Comparison of ENCODE assay signal across 10 mouse cellular contexts in the genomic region with DNA sequence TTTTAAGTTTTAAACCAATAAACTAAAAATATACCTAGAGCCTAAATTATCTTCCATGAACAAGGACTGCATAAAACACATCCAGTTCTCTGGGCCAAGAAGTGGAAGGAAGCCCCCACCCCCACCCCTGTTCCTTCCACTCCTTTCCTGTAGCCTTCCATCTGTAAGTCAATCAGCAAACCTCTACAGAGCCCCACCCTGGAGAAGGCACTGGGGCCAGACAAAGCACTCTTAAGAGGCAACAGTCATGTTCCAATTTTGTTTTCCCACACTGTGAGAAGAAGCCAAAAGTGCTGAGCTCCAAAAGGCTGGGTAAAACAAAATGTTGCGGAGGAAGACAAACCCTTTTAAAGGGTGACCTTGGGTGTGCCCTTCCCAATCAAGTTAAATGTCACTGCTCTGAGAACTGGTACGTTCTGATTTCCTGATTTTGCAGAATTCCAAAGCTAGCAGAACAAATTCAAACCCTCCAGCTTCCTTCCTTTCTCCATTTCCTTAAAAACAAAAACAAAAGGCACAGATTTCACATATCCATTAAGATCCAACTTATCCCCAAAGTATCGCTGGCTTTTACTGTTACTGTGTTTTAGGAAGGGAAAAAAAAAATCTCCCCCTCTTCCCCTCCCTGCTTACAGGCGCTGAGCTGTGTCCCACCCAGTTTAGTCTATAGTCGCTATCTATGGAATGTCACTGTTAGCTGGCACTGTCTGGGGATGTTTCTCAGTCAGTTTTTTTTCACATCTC.
A peak's percentile ranks its signal among the peaks of the same experiment; 100 is the strongest.
DNase-seq lines count a peak whose midpoint lies in the region; ATAC-seq and TF ChIP-seq lines count a peak whose summit lies in the region.
"Had no signal": no experiment of that assay in that cellular context is flagged by ENCODE, and none has a peak within 500 bp of the region (broad histone marks: within the 10 kb centered on the region; RNA-seq: fewer than 3 reads in every experiment).

No protein-coding gene starts in this region.

- peaks cover 3% of the 10 kb centered on the region; the same call in 1 of the 2 replicates for H3K79me2 ChIP-seq in liver, adult 2 months (ENCODE audit: control insufficient read depth, insufficient read depth, low read length)

- H3K27ac ChIP-seq in liver, adult 2 months (replicated peaks; ENCODE audit: insufficient read depth, low read depth, low read length), result peak overlapping the region; percentile 54
- H3K27ac ChIP-seq in embryonic facial prominence, embryonic 10.5 days (replicated peaks), result peak overlapping the region; percentile 27
- H3K27ac ChIP-seq in stomach, embryonic 14.5 days (ENCODE audit: low read length), result peak overlapping the region; percentile 36; the same call in 1 of the 2 replicates

- 76% methylated on average over 5 of the region's 5 CpGs for WGBS in liver, adult 2 months
- 63% methylated on average over 5 of the region's 5 CpGs for WGBS in embryonic facial prominence, embryonic 10.5 days
- WGBS in stomach, embryonic 14.5 days, result 34% methylated on average over 5 of the region's 5 CpGs

- H3K9ac ChIP-seq in liver, adult 2 months (ENCODE audit: low read depth, low read length), result no peak overlapping the region
- H3K9ac ChIP-seq in stomach, embryonic 14.5 days (replicated peaks; ENCODE audit: low read depth, low read length), result no peak overlapping the region

- H3K4me3 ChIP-seq in liver, adult 2 months (ENCODE audit: insufficient read depth, low read depth, low read length), result no peak overlapping the region
- H3K4me3 ChIP-seq in embryonic facial prominence, embryonic 10.5 days, result no peak overlapping the region
- H3K4me3 ChIP-seq in stomach, embryonic 14.5 days (ENCODE audit: low read depth, low read length), result no peak overlapping the region

- no peaks in the 10 kb centered on the region for H3K9me3 ChIP-seq in embryonic facial prominence, embryonic 10.5 days
- no peaks in the 10 kb centered on the region for H3K9me3 ChIP-seq in stomach, embryonic 14.5 days (ENCODE audit: control insufficient read depth, low read depth, low read length)

- no peaks in the 10 kb centered on the region for H3K27me3 ChIP-seq in liver, adult 2 months (ENCODE audit: control insufficient read depth, insufficient read depth, low read length)
- no peaks in the 10 kb centered on the region for H3K27me3 ChIP-seq in embryonic facial prominence, embryonic 10.5 days (replicated peaks; ENCODE audit: low read depth, poor library complexity, severe bottlenecking)
- no peaks in the 10 kb centered on the region for H3K27me3 ChIP-seq in stomach, embryonic 14.5 days (ENCODE audit: control insufficient read depth, insufficient read depth, low read length)

- no peaks in the 10 kb centered on the region for H3K36me3 ChIP-seq in liver, adult 2 months (ENCODE audit: control insufficient read depth, insufficient read depth, low read length)
- H3K36me3 ChIP-seq in embryonic facial prominence, embryonic 10.5 days (replicated peaks), result peaks cover 9% of the 10 kb centered on the region; the same call in 1 of the 2 replicates
- H3K36me3 ChIP-seq in stomach, embryonic 14.5 days (ENCODE audit: control insufficient read depth, insufficient read depth, low read length), result no peaks in the 10 kb centered on the region

- no peak overlapping the region for H3K4me2 ChIP-seq in stomach, embryonic 14.5 days (replicated peaks; ENCODE audit: low read depth, low read length)

- DNase-seq in heart, adult 11 months, result peak; percentile 94
- DNase-seq in heart, postnatal 4 days, result no peak
- DNase-seq in liver, adult 2 months (ENCODE audit: extremely low read depth, low read depth, low spot score), result peak; percentile 14
- no peak for DNase-seq in liver
- no peak for DNase-seq in embryonic facial prominence, embryonic 10.5 days (ENCODE audit: low spot score)
- DNase-seq in urinary bladder, postnatal 10 days (ENCODE audit: low spot score), result no peak
- DNase-seq: gastrocnemius, postnatal 14 days had no signal

- H3K4me1 ChIP-seq in liver, adult 2 months (ENCODE audit: control insufficient read depth, insufficient read depth, low read length), result peaks cover 5% of the 10 kb centered on the region
- H3K4me1 ChIP-seq in embryonic facial prominence, embryonic 10.5 days, result peaks cover 94% of the 10 kb centered on the region
- peaks cover 77% of the 10 kb centered on the region for H3K4me1 ChIP-seq in stomach, embryonic 14.5 days (ENCODE audit: control insufficient read depth, insufficient read depth, low read length)

- TF ChIP-seq CTCF in liver, adult 2 months (IDR thresholded peaks at IDR 0.05; ENCODE audit: low read depth, low read length), result no peak

- no peak for ATAC-seq in stomach, embryonic 14.5 days (ENCODE audit: insufficient number of reproducible peaks, insufficient read depth, low FRiP score, low read depth)
- ATAC-seq in megakaryocyte-erythroid progenitor cell, adult 5-6 weeks (replicated peaks; ENCODE audit: low FRiP score, low TSS enrichment, poor library complexity, severe bottlenecking), result no peak
- ATAC-seq: CD4-positive, CD25-positive, alpha-beta regulatory T cell, adult 4 months had no signal

- TF ChIP-seq POLR2A in liver, adult 2 months (IDR thresholded peaks at IDR 0.05; ENCODE audit: extremely low read depth, insufficient read depth, low read length), result no peak

Comparison
In these comparisons a context has a peak if more than half of its experiments do, and no peak if none do; other contexts are left out.
1. DNase-seq: peak in heart, adult 11 months (single experiment) and liver, adult 2 months (single experiment); none in heart, postnatal 4 days (single experiment), liver (single experiment), embryonic facial prominence, embryonic 10.5 days (single experiment) and urinary bladder, postnatal 10 days (single experiment).
2. Peak in every context shown above with its lines, with median percentiles within 50 percentile points of each other: H3K27ac ChIP-seq.